Mouse (Mus musculus) hindbrain, postnatal 0 days (tissue): ENCODE data around the gene Ulk2. TPM values are rescaled to one million over a fixed set of nuclear protein-coding genes. Genes with fewer than 3 reads are reported as not detected.

Source experiments
- ATAC-seq: fragments of 200-750 bp; cut with Nextera tagmentation; 2 replicates; pipeline ENCODE4 v1.8.0; 2017; ENCODE audit warnings: mild to moderate bottlenecking, moderate TSS enrichment, moderate library complexity
- DNase-seq: peaks from one replicate; pipeline ENCODE4 v3.0.0-alpha.2; 2015; ENCODE audit warnings: low spot score
- H3K27ac ChIP-seq: fragments of 300-500 bp; sonication (generic); 2 replicates; pipeline ENCODE4 v1.5.1; 2014; ENCODE audit warnings: mild to moderate bottlenecking
- H3K27me3 ChIP-seq: fragments of 300-500 bp; sonication (generic); 2 replicates; pipeline ENCODE4 v1.6.1; 2014; ENCODE audit warnings: low read length, mixed read lengths; ENCODE audit not compliant: insufficient read depth
- H3K36me3 ChIP-seq: fragments of 300-500 bp; sonication (generic); 2 replicates; pipeline ENCODE4 v1.6.1; 2014; ENCODE audit warnings: low read length, mixed read lengths; ENCODE audit not compliant: insufficient read depth
- H3K4me1 ChIP-seq: fragments of 300-500 bp; sonication (generic); 2 replicates; pipeline ENCODE4 v1.6.1; 2014; ENCODE audit warnings: antibody characterized with exemption, low read length, mixed read lengths; ENCODE audit not compliant: insufficient read depth
- H3K4me2 ChIP-seq: fragments of 300-500 bp; sonication (generic); 2 replicates; pipeline ENCODE4 v1.6.1; 2014; ENCODE audit warnings: low read depth, mild to moderate bottlenecking, low read length, moderate library complexity, mixed read lengths
- H3K4me3 ChIP-seq: fragments of 300-500 bp; sonication (generic); 2 replicates; pipeline ENCODE4 v1.5.1; 2014; ENCODE audit warnings: low read length
- H3K9ac ChIP-seq: fragments of 300-500 bp; sonication (generic); replicated peaks from 2 replicates; pipeline ENCODE4 v1.6.1; 2014; ENCODE audit warnings: mild to moderate bottlenecking, low read length, moderate library complexity, mixed read lengths
- H3K9me3 ChIP-seq: fragments of 300-500 bp; sonication (generic); 2 replicates; pipeline ENCODE4 v1.6.1; 2016; ENCODE audit warnings: low read length, mixed read lengths
- CTCF ChIP-seq: IDR thresholded peaks from 2 replicates; pipeline ENCODE4 v1.5.1; 2016; ENCODE audit warnings: antibody characterized with exemption, control low read depth, low read depth
- WGBS: fragments of 180-500 bp; shearing (Covaris S2); extraction: QIAGEN DNeasy Blood & Tissue Kit; methylation state at CpG from one replicate; pipeline ENCODE4 v1.1.7; 2014; 5-methylcytosine and 5-hydroxymethylcytosine counted together
- polyA plus RNA-seq: library from polyadenylated mRNA; unstranded; fragments of >200 nt; fragmentation: Nextera tagmentation; extraction: Ambion mirVana; gene quantifications from 2 replicates; pipeline ENCODE4 v1.2.1, GENCODE M21; 2015
- total RNA-seq: library from RNA; depleted of rRNA; stranded (reverse); fragments of >200 nt; gene quantifications from 2 replicates; pipeline ENCODE4 v1.2.3, GENCODE M21; 2014; rRNA removed

Gene Ulk2
- 111 and 127 TPM in 2 replicates for total RNA-seq
- polyA plus RNA-seq = 29.3 and 30.4 TPM in 2 replicates

DNA sequence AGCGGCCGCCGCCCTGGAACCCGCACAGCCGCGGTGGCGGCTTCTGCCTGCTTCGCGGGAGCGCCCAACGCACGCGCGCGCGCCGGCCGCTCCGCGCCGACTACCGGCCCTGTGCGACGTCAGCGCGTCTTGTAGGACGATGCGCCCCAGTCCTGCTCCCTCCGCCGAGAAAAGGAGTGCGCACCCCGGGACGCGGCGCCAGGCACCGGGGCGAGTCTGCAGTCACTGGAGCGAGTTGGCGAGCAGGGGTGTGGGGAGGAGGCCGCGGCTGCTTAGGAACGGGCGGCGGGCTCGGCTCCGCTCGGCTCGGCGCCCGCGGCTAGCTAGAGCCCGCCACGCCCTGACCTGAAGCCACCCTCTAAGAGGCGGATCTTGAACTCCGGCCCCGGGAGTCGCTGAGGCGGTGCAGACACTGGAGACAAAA lies at the start of gene Ulk2:
Ulk2 (minus strand) TSS at position 86 of the 424 bp plus-strand sequence.
- Histone ChIP-seq H3K27me3 (no peaks in the 10 kb centered on the region), H3K4me3 (peak within 1 kb of the TSS; percentile 99), H3K4me2 (peak within 1 kb of the TSS; percentile 64), H3K36me3 (no peaks in the 10 kb centered on the region), H3K9me3 (no peaks in the 10 kb centered on the region), H3K4me1 (peaks cover 6% of the 10 kb centered on the region), H3K27ac (peak within 1 kb of the TSS; percentile 96), H3K9ac (peak within 1 kb of the TSS; percentile 98)
- 2% methylated on average over 55 of the region's 58 CpGs for WGBS
- ATAC-seq (peak; percentile 95), DNase-seq (peak; percentile 96)
- TF ChIP-seq CTCF = no peak

GRCm38 (mm10) chr11:61882183-61882582 lies 27.3 kb upstream of the Ulk2 start:
- ATAC-seq (no peak), DNase-seq (peak; percentile 27)
- WGBS = 72% methylated on average over 5 of the region's 5 CpGs
- Histone ChIP-seq H3K27me3 (no peaks in the 10 kb centered on the region), H3K9me3 (no peaks in the 10 kb centered on the region), H3K4me2 (no peak overlapping the region), H3K9ac (no peak overlapping the region), H3K27ac (no peak overlapping the region), H3K4me3 (no peak overlapping the region), H3K4me1 (no peaks in the 10 kb centered on the region), H3K36me3 (peaks cover 5% of the 10 kb centered on the region; the same call in 1 of the 2 replicates)
- peak; percentile 51 for TF ChIP-seq CTCF

- no peak overlapping the region for H3K4me2 ChIP-seq
- H3K27ac ChIP-seq = no peak overlapping the region
- TF ChIP-seq CTCF = no peak
- H3K36me3 ChIP-seq = peaks cover 12% of the 10 kb centered on the region
- H3K4me1 ChIP-seq = no peaks in the 10 kb centered on the region
- H3K9me3 ChIP-seq = no peaks in the 10 kb centered on the region
- ATAC-seq = no peak
- no peak for DNase-seq
- H3K27me3 ChIP-seq = no peaks in the 10 kb centered on the region
- H3K4me3 ChIP-seq = no peak overlapping the region
- no peak overlapping the region for H3K9ac ChIP-seq
Measured at GRCm38 (mm10) chr11:61879921-61880320, 25.0 kb upstream of the Ulk2 start.

- H3K4me3 ChIP-seq = no peak overlapping the region
- H3K36me3 ChIP-seq = peaks cover 36% of the 10 kb centered on the region
- no peak overlapping the region for H3K27ac ChIP-seq
- 80% methylated on average over 5 of the region's 5 CpGs for WGBS
- no peaks in the 10 kb centered on the region for H3K27me3 ChIP-seq
- no peaks in the 10 kb centered on the region for H3K4me1 ChIP-seq
- no peak for TF ChIP-seq CTCF
- no peak overlapping the region for H3K4me2 ChIP-seq
- H3K9ac ChIP-seq = no peak overlapping the region
- ATAC-seq (no peak), DNase-seq (no peak)
- no peaks in the 10 kb centered on the region for H3K9me3 ChIP-seq
Measured at GRCm38 (mm10) chr11:61871881-61872280, 17.0 kb upstream of the Ulk2 start.

DNA sequence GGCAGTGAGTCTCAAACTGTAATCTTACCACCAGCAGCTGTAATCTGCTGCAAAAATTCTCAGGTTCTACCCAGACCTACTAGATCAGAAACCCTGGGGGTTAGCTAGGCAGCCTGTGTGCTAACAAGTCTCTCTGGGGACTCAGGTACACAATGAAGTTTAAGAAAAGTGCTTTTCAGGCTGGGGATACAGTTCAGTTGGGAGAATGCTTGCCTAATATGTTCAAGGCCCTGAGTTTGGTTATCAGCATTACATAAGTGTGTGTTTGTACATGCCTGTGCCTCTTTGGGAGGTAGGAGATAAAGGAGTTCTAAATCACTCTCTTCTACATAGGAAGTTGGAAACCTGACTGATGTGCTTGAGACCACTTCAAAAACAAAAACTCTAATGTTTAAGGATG lies 12.0 kb upstream of the Ulk2 start:
- Histone ChIP-seq H3K4me1 (no peaks in the 10 kb centered on the region), H3K9me3 (no peaks in the 10 kb centered on the region), H3K4me2 (no peak overlapping the region), H3K27ac (no peak overlapping the region), H3K36me3 (peaks cover 6% of the 10 kb centered on the region; the same call in 1 of the 2 replicates), H3K4me3 (no peak overlapping the region), H3K27me3 (no peaks in the 10 kb centered on the region), H3K9ac (no peak overlapping the region)
- no peak for TF ChIP-seq CTCF
- ATAC-seq = no peak
- DNase-seq = no peak

GRCm38 (mm10) chr11:61861781-61862547 lies 7.1 kb upstream of the Ulk2 start:
- H3K27me3 ChIP-seq = no peaks in the 10 kb centered on the region
- H3K36me3 ChIP-seq = no peaks in the 10 kb centered on the region
- no peak for TF ChIP-seq CTCF
- no peak overlapping the region for H3K27ac ChIP-seq
- no peaks in the 10 kb centered on the region for H3K9me3 ChIP-seq
- H3K9ac ChIP-seq = no peak overlapping the region
- WGBS = 78% methylated on average over 6 of the region's 6 CpGs
- no peak for ATAC-seq
- DNase-seq = no peak
- H3K4me2 ChIP-seq = no peak overlapping the region
- H3K4me1 ChIP-seq = no peaks in the 10 kb centered on the region
- H3K4me3 ChIP-seq = no peak overlapping the region

DNA sequence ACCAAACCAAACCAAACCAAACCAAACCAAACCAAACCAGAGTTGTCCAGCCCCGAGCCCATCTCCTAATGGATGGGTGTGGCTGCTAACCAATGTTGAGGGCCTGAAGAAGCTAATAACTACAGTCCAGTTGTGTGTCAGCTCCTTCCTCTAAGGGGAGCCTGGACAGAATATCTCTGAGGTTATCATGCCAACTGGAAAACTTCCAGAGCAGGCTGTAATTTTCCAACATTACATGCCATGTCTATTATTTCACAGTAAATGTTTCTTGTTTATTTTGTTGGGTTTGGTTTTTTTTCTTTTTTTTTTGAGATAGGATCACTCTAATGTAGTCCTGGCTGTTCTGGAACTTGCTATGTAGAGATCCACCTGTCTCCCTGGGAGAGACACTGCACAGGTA lies 4.4 kb upstream of the Ulk2 start:
- ATAC-seq (no peak), DNase-seq (no peak)
- no peaks in the 10 kb centered on the region for H3K4me1 ChIP-seq
- no peak overlapping the region for H3K4me3 ChIP-seq
- no peak for TF ChIP-seq CTCF
- H3K9ac ChIP-seq = no peak overlapping the region
- no peaks in the 10 kb centered on the region for H3K36me3 ChIP-seq
- H3K9me3 ChIP-seq = no peaks in the 10 kb centered on the region
- 74% methylated on average over 1 of the region's 1 CpGs for WGBS
- no peaks in the 10 kb centered on the region for H3K27me3 ChIP-seq
- H3K27ac ChIP-seq = no peak overlapping the region
- no peak overlapping the region for H3K4me2 ChIP-seq
